Mouse (Mus musculus) heart, adult 18-20 months (tissue): ENCODE measurements around the gene Tmx1. TPM values are rescaled to one million over a fixed set of nuclear protein-coding genes. Genes with fewer than 3 reads are reported as not detected.

Experiments
- DNase-seq, 2 experiments: peaks; one replicate each; pipeline ENCODE4 v3.0.0; 2021 to 2022; ENCODE audit warnings: mixed read lengths in 1 of 2
- total RNA-seq, 2 experiments: library from RNA; stranded (reverse); gene quantifications; 2 replicates each; pipeline ENCODE4 v1.2.3; 2021

Gene Tmx1
- total RNA-seq, 2 experiments from 2014 or later: 29.3 to 33.9 TPM

GRCm38 (mm10) chr12:70486716-70487480 lies 34.0 kb downstream of the Tmx1 start:
- DNase-seq: no peak

DNA sequence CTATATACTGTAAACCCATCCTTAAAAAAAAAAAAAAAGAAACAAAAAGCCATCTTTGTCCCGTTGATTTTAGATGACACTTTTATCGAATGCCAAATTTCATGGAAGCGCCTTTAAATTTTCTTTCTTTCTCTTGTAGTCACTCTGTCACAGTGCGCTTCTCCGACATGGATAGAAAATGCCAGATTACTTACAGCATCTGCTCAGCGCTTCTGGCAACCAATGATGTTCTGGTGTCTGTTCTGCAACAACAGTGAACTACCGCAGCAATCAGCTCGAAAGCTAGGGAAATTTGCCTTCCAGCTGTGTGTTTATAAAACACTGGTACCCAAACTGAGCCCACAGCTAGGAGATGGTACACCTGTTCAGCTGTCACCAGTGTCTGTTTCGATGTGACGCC lies 39.5 kb downstream of the Tmx1 start:
- DNase-seq: no peak

- DNase-seq: peak; percentile 63 to 81
Observed at GRCm38 (mm10) chr12:70494494-70495281, 41.8 kb downstream of the Tmx1 start.

- DNase-seq: peak; percentile 51 to 78
Observed at GRCm38 (mm10) chr12:70495282-70495922, 42.5 kb downstream of the Tmx1 start.

DNA sequence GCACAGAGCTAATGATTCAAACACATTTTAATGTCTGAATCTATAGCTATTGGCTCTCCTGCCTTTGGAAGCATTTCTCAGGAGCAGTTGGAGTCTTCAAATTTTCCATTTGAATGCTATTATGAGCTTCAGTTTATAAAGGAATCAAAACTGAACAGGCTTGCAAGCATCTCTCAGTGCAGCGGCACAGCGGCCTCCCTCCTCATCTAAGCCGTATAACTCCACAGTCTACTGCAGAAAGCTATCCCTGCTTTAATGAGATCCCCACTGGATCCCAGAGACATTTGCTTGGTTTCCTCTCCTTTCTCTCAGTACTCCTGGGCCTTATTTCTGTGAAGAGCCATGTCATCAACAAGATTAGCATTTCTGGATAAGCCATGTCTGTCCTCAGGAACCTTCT lies 45.2 kb downstream of the Tmx1 start:
- DNase-seq: no peak

DNA sequence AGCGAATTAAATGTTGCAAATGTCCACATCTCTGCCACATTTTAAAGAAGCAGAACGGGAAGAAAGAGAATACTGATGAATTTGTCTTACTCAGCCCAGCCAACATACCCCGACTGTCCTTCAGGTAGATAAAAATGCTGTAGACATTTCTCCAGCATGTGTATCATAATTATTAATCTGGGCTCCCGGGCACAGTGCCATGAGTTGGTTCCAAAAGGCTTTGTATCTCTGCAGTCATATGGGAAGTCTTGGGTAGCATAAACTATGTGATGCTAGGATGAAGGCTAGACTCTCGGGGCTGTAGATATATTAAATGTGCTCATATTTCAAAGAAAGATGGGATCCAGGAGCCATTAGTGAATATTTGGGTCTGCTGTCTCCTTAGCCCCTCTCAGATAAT lies 53.1 kb downstream of the Tmx1 start:
- no peak for DNase-seq

DNA sequence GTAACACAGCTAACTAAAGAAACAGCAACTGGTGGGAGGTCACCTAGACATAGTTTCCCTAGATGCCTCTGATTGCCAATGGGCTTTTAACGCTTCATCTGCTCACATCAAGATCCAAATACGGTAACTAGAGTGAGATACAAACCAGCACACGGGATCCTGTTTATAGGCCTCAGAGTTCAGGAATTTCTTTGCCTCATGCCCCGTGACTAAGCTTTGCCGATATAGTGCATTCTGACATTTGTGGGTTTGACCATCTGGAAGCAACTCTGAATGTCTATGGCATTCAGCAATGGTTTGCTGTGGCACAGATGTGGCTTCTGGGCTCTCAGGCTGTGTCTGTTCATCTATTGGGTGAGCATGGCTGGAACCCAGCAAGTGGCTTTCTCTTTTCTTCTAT lies 59.1 kb downstream of the Tmx1 start:
- no peak for DNase-seq

DNA sequence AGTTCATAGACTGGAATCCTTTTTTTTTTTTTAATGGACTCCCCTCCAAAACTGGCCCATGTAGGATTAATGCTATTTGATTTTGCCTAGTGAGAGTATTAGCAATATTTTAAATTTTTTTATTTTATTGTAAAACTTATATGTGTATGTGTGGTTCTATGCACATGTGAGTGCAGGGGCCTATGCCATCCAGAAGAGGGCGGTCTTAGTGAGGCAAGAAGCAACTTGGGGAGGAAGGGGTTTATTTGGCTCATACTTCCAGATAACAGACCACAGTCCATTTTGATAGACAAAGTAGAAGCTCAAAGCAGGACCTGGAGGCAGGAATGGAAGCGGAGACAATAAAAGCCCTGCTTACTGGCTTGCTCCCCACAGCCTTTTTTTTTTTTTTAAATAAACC lies 59.5 kb downstream of the Tmx1 start:
- DNase-seq: no peak

Other genes starting within 250 kb of the Tmx1 start
- gene Pygl, start 221.6 kb upstream of the Tmx1 start, total RNA-seq: 10 to 100 TPM in 1 of 2 experiments, 1 to 10 TPM in 1; 3.6 to 22.4 TPM
- not detected for gene Trim9, start 105.5 kb upstream of the Tmx1 start, total RNA-seq